Mouse (Mus musculus) liver, embryonic 14.5 days (tissue): ENCODE data around the gene Pcdh9. TPM values are rescaled to one million over a fixed set of nuclear protein-coding genes. Genes with fewer than 3 reads are reported as not detected.

Source experiments
- ATAC-seq: fragments of 200-750 bp; cut with Nextera tagmentation; 2 replicates; pipeline ENCODE4 v1.8.0; 2017; ENCODE audit warnings: moderate number of reproducible peaks, mild to moderate bottlenecking, moderate library complexity; ENCODE audit not compliant: insufficient read depth
- DNase-seq, 3 experiments: peaks; one replicate each; pipeline ENCODE4 v3.0.0-alpha.2; 2012 to 2013; ENCODE audit warnings: low read depth in 3 of 3, low spot score in 3 of 3
- H3K27ac ChIP-seq: fragments of 300-500 bp; sonication (generic); 2 replicates; pipeline ENCODE4 v1.5.1; 2014; ENCODE audit warnings: moderate library complexity, mild to moderate bottlenecking, control low read depth, inconsistent platforms
- H3K27me3 ChIP-seq: fragments of 300-500 bp; sonication (generic); 2 replicates; pipeline ENCODE4 v1.6.1; 2014; ENCODE audit warnings: mild to moderate bottlenecking, low read length, moderate library complexity; ENCODE audit not compliant: control insufficient read depth, insufficient read depth
- H3K36me3 ChIP-seq: fragments of 300-500 bp; sonication (generic); replicated peaks from 2 replicates; pipeline ENCODE4 v1.6.1; 2014; ENCODE audit warnings: low read depth; ENCODE audit not compliant: control insufficient read depth, insufficient read depth
- H3K4me1 ChIP-seq, 2 experiments: fragments of 200-500 bp in 1 of 2; fragments of 300-500 bp in 1 of 2; sonication (generic) in 1 of 2; replicated peaks; 2 replicates each; pipeline ENCODE4 v1.6.1; 2012 to 2014; ENCODE audit warnings: antibody characterized with exemption in 1 of 2, inconsistent platforms in 1 of 2, low read length in 1 of 2; ENCODE audit not compliant: control insufficient read depth in 2 of 2, insufficient read depth in 2 of 2
- H3K4me2 ChIP-seq: fragments of 300-500 bp; sonication (generic); 2 replicates; pipeline ENCODE4 v1.6.1; 2014; ENCODE audit warnings: low read depth, mild to moderate bottlenecking, control low read depth, moderate library complexity
- H3K4me3 ChIP-seq, 2 experiments: fragments of 200-500 bp in 1 of 2; fragments of 300-500 bp in 1 of 2; sonication (generic) in 1 of 2; 2 replicates each; pipeline ENCODE4 v1.5.1; 2012 to 2014; ENCODE audit warnings: low read depth in 2 of 2, low read length in 2 of 2, mild to moderate bottlenecking in 2 of 2, control low read depth in 1 of 2, inconsistent platforms in 1 of 2, moderate library complexity in 1 of 2; ENCODE audit not compliant: insufficient read depth in 1 of 2
- H3K9ac ChIP-seq: fragments of 300-500 bp; sonication (generic); replicated peaks from 2 replicates; pipeline ENCODE4 v1.6.1; 2014; ENCODE audit warnings: mild to moderate bottlenecking, control low read depth, moderate library complexity
- H3K9me3 ChIP-seq: fragments of 300-500 bp; sonication (generic); 2 replicates; pipeline ENCODE4 v1.6.1; 2016; ENCODE audit warnings: low read length, mixed read lengths; ENCODE audit not compliant: control insufficient read depth
- CTCF ChIP-seq: IDR thresholded peaks from 2 replicates; pipeline ENCODE4 v1.5.1; 2016; ENCODE audit warnings: antibody characterized with exemption, low read depth, control low read depth
- EP300 ChIP-seq: IDR thresholded peaks from 2 replicates; pipeline ENCODE4 v1.6.1; 2016; ENCODE audit warnings: antibody characterized with exemption, low read depth
- WGBS: fragments of 180-500 bp; shearing (Covaris S2); extraction: QIAGEN DNeasy Blood & Tissue Kit; methylation state at CpG from one replicate; pipeline ENCODE4 v1.1.7; 2014; ENCODE audit not compliant: insufficient replicate concordance; 5-methylcytosine and 5-hydroxymethylcytosine counted together
- polyA plus RNA-seq, 2 experiments: library from polyadenylated mRNA; depleted of rRNA in 1 of 2; stranded (reverse) in 1 of 2; unstranded in 1 of 2; fragments of >200 nt; fragmentation: Nextera tagmentation in 1 of 2; extraction: Ambion mirVana in 1 of 2; gene quantifications; 2 replicates each; pipeline versions ENCODE4 v1.2.1 to v1.2.3; 2012 to 2014

Pcdh9 gene
- polyA plus RNA-seq, 2 experiments = 0.06 to 0.23 TPM

GRCm38 (mm10) chr14:93701385-93702101 lies 188.9 kb downstream of the Pcdh9 start:
- Histone ChIP-seq H3K4me3 (no peak overlapping the region), H3K27ac (no peak overlapping the region), H3K36me3 (no peaks in the 10 kb centered on the region), H3K9ac (no peak overlapping the region), H3K9me3 (no peaks in the 10 kb centered on the region), H3K4me2 (no peak overlapping the region), H3K27me3 (no peaks in the 10 kb centered on the region), H3K4me1 (no peaks in the 10 kb centered on the region)
- no peak for ATAC-seq
- no peak for DNase-seq
- 53% methylated on average over 12 of the region's 12 CpGs for WGBS
- TF ChIP-seq CTCF = no peak
- no peak for TF ChIP-seq EP300

DNA sequence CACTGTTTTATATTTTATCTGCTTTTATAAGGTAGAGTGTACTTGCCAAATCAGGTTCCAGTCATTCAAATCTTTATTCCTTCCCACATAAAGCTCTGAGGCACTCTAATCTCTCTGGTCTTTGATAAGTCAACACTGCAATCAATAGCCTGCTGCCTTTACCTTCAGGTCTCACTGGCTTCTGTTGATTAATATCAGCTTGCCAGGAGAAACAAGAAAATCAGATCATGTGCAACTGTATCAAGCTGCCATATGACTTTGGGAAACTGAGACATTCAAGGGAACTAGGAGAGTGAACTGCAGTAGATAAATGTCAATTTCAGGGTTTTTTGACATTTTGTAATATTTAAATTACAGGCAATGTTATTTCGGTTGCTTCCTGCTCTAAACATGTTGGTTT lies 189.6 kb downstream of the Pcdh9 start:
- ATAC-seq (no peak), DNase-seq (no peak)
- no peak overlapping the region for H3K4me3 ChIP-seq
- no peaks in the 10 kb centered on the region for H3K9me3 ChIP-seq
- H3K27ac ChIP-seq = no peak overlapping the region
- H3K9ac ChIP-seq = no peak overlapping the region
- no peaks in the 10 kb centered on the region for H3K36me3 ChIP-seq
- no peak overlapping the region for H3K4me2 ChIP-seq
- TF ChIP-seq CTCF (no peak), EP300 (no peak)
- H3K27me3 ChIP-seq = no peaks in the 10 kb centered on the region
- H3K4me1 ChIP-seq = no peaks in the 10 kb centered on the region
- WGBS = 83% methylated on average over 1 of the region's 1 CpGs

DNA sequence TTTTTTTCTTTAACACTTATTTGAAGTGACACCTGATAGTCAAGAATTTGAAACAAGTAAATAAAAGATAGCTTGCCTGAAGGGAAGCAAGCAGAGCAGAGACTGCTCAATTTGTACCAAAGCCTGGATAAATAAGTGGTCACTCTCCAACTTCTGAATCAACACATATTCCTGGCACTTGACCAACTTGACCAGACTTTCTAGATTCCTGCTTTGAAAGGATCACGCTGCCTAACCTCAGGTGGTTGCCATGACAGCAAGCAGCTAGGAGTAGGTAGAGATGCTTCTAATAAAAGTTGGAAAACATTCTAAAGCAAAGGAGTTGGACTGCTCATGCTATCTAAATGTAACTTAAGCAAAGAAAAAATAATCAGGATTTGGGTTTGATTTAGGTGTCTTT lies 205.8 kb downstream of the Pcdh9 start:
- ATAC-seq = no peak
- 47% methylated on average over 1 of the region's 1 CpGs for WGBS
- no peaks in the 10 kb centered on the region for H3K27me3 ChIP-seq
- H3K4me3 ChIP-seq = no peak overlapping the region
- no peak overlapping the region for H3K9ac ChIP-seq
- no peak overlapping the region for H3K4me2 ChIP-seq
- TF ChIP-seq CTCF = no peak
- TF ChIP-seq EP300 = no peak
- no peaks in the 10 kb centered on the region for H3K4me1 ChIP-seq
- H3K27ac ChIP-seq = no peak overlapping the region
- no peaks in the 10 kb centered on the region for H3K9me3 ChIP-seq
- H3K36me3 ChIP-seq = no peaks in the 10 kb centered on the region
- DNase-seq = no peak

- no peak overlapping the region for H3K4me2 ChIP-seq
- no peaks in the 10 kb centered on the region for H3K27me3 ChIP-seq
- WGBS = 55% methylated on average over 5 of the region's 5 CpGs
- H3K27ac ChIP-seq = no peak overlapping the region
- no peaks in the 10 kb centered on the region for H3K36me3 ChIP-seq
- ATAC-seq (no peak), DNase-seq (no peak)
- H3K9ac ChIP-seq = no peak overlapping the region
- H3K9me3 ChIP-seq = no peaks in the 10 kb centered on the region
- no peak overlapping the region for H3K4me3 ChIP-seq
- TF ChIP-seq EP300 (no peak), CTCF (no peak)
- H3K4me1 ChIP-seq = no peaks in the 10 kb centered on the region
Measured at GRCm38 (mm10) chr14:93675273-93676068, 215.0 kb downstream of the Pcdh9 start.

DNA sequence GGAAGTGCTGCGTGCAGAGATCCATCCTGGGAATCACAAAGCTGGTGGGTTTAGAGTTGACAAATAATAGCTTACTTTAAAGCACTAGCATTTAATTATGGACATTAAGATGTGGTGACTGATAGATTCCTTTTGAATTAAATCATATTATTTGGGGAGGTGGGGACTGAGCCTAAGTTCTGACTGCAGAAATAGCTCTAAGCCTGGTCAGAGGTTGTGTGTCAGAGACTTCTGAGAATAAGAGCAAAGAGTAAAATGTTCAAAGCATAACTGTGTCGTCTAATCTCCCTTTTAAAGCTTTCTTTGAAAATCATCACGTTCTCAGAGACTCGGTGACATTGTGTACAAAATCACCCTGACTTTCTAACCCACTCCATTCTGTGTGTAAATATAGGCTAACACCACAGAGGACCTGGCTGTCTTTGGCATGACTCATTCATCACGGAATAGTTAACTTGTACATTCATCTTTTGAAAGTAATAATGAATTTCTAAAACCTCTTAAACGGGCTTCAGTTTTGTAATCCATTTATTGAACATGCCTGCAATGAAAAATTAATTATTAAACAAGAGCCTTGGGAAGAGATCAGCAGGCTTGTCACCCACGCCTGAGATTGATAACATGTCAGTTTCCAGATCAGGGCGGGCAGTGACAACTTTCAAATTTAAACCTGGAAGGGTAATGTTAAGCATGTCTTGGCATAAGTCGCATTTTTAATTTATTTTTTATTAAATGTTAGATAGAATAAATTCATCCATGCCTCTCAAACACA lies 236.3 kb downstream of the Pcdh9 start:
- Histone ChIP-seq H3K27ac (no peak overlapping the region), H3K4me3 (no peak overlapping the region), H3K9ac (no peak overlapping the region), H3K4me2 (no peak overlapping the region), H3K27me3 (no peaks in the 10 kb centered on the region), H3K36me3 (no peaks in the 10 kb centered on the region), H3K9me3 (no peaks in the 10 kb centered on the region), H3K4me1 (no peaks in the 10 kb centered on the region)
- TF ChIP-seq CTCF = no peak
- no peak for TF ChIP-seq EP300
- no peak for ATAC-seq
- no peak for DNase-seq
- 45% methylated on average over 9 of the region's 9 CpGs for WGBS
